Mouse (Mus musculus): Measurements from ENCODE around the gene Pvalb.

DNA sequence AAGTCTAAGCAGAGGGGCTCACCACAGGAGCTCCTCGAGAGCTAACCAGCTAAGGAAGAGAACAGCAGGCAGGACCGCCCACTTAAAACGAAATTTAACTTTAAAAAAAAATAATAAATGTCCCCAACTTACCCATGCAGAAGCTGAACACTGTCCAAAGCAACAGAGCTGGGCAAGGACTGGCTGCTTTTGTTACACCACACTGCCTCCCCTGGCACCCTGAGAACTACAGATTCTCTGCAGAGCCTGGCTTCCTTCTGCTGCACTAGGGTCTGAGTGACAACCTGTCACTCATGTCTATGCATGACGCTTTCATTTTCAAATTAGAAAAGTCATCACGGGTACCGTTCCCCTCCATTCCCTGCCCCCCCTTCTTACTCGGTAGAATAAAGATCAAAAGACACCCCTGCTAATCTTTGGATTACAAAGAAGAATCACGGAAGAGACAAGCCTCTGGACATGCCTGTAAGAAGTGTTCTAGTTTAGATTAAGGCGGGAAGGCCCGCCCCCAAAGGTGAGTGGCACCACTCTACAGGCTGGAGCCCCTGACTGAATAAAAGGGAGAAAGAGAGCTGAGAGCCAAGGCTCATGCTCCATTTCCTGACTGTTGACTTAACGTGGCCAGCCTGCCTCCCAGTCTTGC is 33.8 kb downstream of the Pvalb start:
- TF ChIP-seq ZC3H11A (IDR thresholded peaks at IDR 0.05; ENCODE audit: borderline replicate concordance, low read depth, low read length) (no peak), MAFK (IDR thresholded peaks at IDR 0.05; ENCODE audit: insufficient read depth, low read depth, low read length) (no peak), HCFC1 (IDR thresholded peaks at IDR 0.05; ENCODE audit: borderline replicate concordance, insufficient read depth, low read length) (no peak)

Data from ES-E14 (cell line).